Mouse (Mus musculus): ENCODE data around the gene Hist1h3e.
"Not testable (repeated sequence)": the region's sequence is repeated elsewhere in the genome, so short reads cannot be mapped to it uniquely, and the experiment has no call there.

Hist1h3e gene

GRCm38 (mm10) chr13:23561531-23561882 is 662 bp downstream of the Hist1h3e start:
- not testable (repeated sequence) for DNase-seq

- DNase-seq: not testable (repeated sequence)
Measured at GRCm38 (mm10) chr13:23560699-23561098, 1.5 kb downstream of the Hist1h3e start.

GRCm38 (mm10) chr13:23556906-23557305 is 5.3 kb downstream of the Hist1h3e start:
- no peak for DNase-seq

GRCm38 (mm10) chr13:23555839-23556416 is 6.2 kb downstream of the Hist1h3e start:
- DNase-seq: peak; percentile 68

- DNase-seq: peak; percentile 77
Measured at GRCm38 (mm10) chr13:23554925-23555838, 7.0 kb downstream of the Hist1h3e start.

GRCm38 (mm10) chr13:23554393-23554792 is 7.8 kb downstream of the Hist1h3e start:
- no peak for DNase-seq

- DNase-seq: no peak
Measured at GRCm38 (mm10) chr13:23552962-23553361, 9.2 kb downstream of the Hist1h3e start, which contains the start of gene Hist1h1d. TSS of gene Hist1h1d (plus strand) at chr13:23553262.

- DNase-seq: no peak
Measured at GRCm38 (mm10) chr13:23551931-23552914, 9.9 kb downstream of the Hist1h3e start.

GRCm38 (mm10) chr13:23551146-23551834 is 10.9 kb downstream of the Hist1h3e start, which contains the start of gene Hist1h4f:
TSS of gene Hist1h4f (minus strand) at chr13:23551648.
- peak; percentile 93 for DNase-seq

GRCm38 (mm10) chr13:23550761-23551145 is 11.4 kb downstream of the Hist1h3e start:
- no peak for DNase-seq

GRCm38 (mm10) chr13:23546694-23547093 is 15.5 kb downstream of the Hist1h3e start:
- no peak for DNase-seq

- not testable (repeated sequence) for DNase-seq
Measured at GRCm38 (mm10) chr13:23544787-23545120, 17.4 kb downstream of the Hist1h3e start.

GRCm38 (mm10) chr13:23543965-23544786 is 18.0 kb downstream of the Hist1h3e start, which contains the start of gene Hist1h3f:
TSS of gene Hist1h3f (plus strand) at chr13:23544052.
- DNase-seq: peak; percentile 76

GRCm38 (mm10) chr13:23542999-23543607 is 19.1 kb downstream of the Hist1h3e start, which contains the start of gene Hist1h2bh:
TSS of gene Hist1h2bh (minus strand) at chr13:23543392.
- DNase-seq: peak; percentile 51

- DNase-seq: not testable (repeated sequence)
Measured at GRCm38 (mm10) chr13:23542225-23542980, 19.8 kb downstream of the Hist1h3e start.

GRCm38 (mm10) chr13:23541497-23541896 is 20.7 kb downstream of the Hist1h3e start:
- DNase-seq: no peak

- DNase-seq: not testable (repeated sequence)
Measured at GRCm38 (mm10) chr13:23539821-23540220, 22.3 kb downstream of the Hist1h3e start.

- no peak for DNase-seq
Measured at GRCm38 (mm10) chr13:23538249-23538648, 23.9 kb downstream of the Hist1h3e start.

GRCm38 (mm10) chr13:23537006-23537710 is 25.0 kb downstream of the Hist1h3e start:
- DNase-seq: no peak
